Mouse (Mus musculus) mouse trophoblast stem cell (cell line): Measurements from ENCODE around the gene Zfp109.

Experiments
- in situ Hi-C, 2 experiments: fragments of 300-500 bp; cut with MseI, MboI; formaldehyde crosslinking; loops; 2 replicates in 1 of 2; 3 replicates in 1 of 2; pipeline ENCODE4 v1.15.1; 2025

Zfp109 gene

GRCm38 (mm10) chr7:24237040-24237791 lies at the start of gene Zfp109:
Gene Zfp109 (minus strand): TSS chr7:24237560.
- in situ Hi-C loops = no loop called here

- in situ Hi-C loops = loop anchor here (5.0 to 25.0 kb wide), 2 partner anchors 135 to 325 kb away; partner anchors contain the start of genes Vmn1r180 (in 2 of the 2) and Vmn1r181 (in 2 of the 2)
Observed at GRCm38 (mm10) chr7:24286916-24287315, 49.6 kb upstream of the Zfp109 start.

GRCm38 (mm10) chr7:24286090-24286489 lies 48.7 kb upstream of the Zfp109 start:
- in situ Hi-C loops = loop anchor here (5.0 to 25.0 kb wide), 2 partner anchors 134 to 324 kb away; partner anchors contain the start of genes Vmn1r180 (in 2 of the 2) and Vmn1r181 (in 2 of the 2)

- in situ Hi-C loops = loop anchor here (5.0 to 25.0 kb wide), 2 partner anchors 124 to 319 kb away; partner anchors contain the start of genes Vmn1r180 (in 2 of the 2) and Vmn1r181 (in 2 of the 2)
Observed at GRCm38 (mm10) chr7:24280858-24281145, 43.4 kb upstream of the Zfp109 start.

- in situ Hi-C loops = loop anchor here (5.0 to 25.0 kb wide), 2 partner anchors 123 to 318 kb away; partner anchors contain the start of genes Vmn1r180 (in 2 of the 2) and Vmn1r181 (in 2 of the 2)
Observed at GRCm38 (mm10) chr7:24280031-24280857, 42.9 kb upstream of the Zfp109 start.

GRCm38 (mm10) chr7:24278771-24279170 lies 41.4 kb upstream of the Zfp109 start:
- in situ Hi-C loops = loop anchor here (25.0 kb wide), 1 partner anchor 316 kb away; the partner anchor contains the start of genes Vmn1r180 (in 2 of the 2) and Vmn1r181 (in 2 of the 2)

GRCm38 (mm10) chr7:24274456-24274855 lies 37.1 kb upstream of the Zfp109 start:
- in situ Hi-C loops = no loop called here

GRCm38 (mm10) chr7:24271191-24271590 lies 33.8 kb upstream of the Zfp109 start:
- in situ Hi-C loops = no loop called here

GRCm38 (mm10) chr7:24270288-24270672 lies 32.9 kb upstream of the Zfp109 start, which contains the start of gene Zfp93:
Gene Zfp93 (plus strand): TSS chr7:24270420.
- in situ Hi-C loops = no loop called here

- in situ Hi-C loops = no loop called here
Observed at GRCm38 (mm10) chr7:24269667-24270287, 32.4 kb upstream of the Zfp109 start.

GRCm38 (mm10) chr7:24269256-24269655 lies 31.9 kb upstream of the Zfp109 start:
- in situ Hi-C loops = no loop called here

- in situ Hi-C loops = no loop called here
Observed at GRCm38 (mm10) chr7:24268176-24269155, 31.1 kb upstream of the Zfp109 start.

- in situ Hi-C loops = no loop called here
Observed at GRCm38 (mm10) chr7:24260000-24260312, 22.6 kb upstream of the Zfp109 start.

- in situ Hi-C loops = no loop called here
Observed at GRCm38 (mm10) chr7:24259306-24259999, 22.1 kb upstream of the Zfp109 start.

GRCm38 (mm10) chr7:24254633-24255474 lies 17.5 kb upstream of the Zfp109 start, which contains the start of gene Zfp108:
Gene Zfp108 (plus strand): TSS chr7:24254794.
- in situ Hi-C loops = no loop called here

- in situ Hi-C loops = no loop called here
Observed at GRCm38 (mm10) chr7:24253779-24254615, 16.6 kb upstream of the Zfp109 start.

GRCm38 (mm10) chr7:24211343-24211742 lies 26.0 kb downstream of the Zfp109 start, which contains the start of gene Zfp111:
Gene Zfp111 (minus strand): TSS chr7:24211443.
- in situ Hi-C loops = no loop called here

GRCm38 (mm10) chr7:24210296-24210695 lies 27.1 kb downstream of the Zfp109 start:
- in situ Hi-C loops = no loop called here
